Mouse (Mus musculus): ENCODE results near the gene Cpvl.

Gene Cpvl

GRCm38 (mm10) chr6:53978571-53978970 lies at the start of gene Cpvl:
Gene Cpvl (minus strand): TSS chr6:53978671.
- no peak for DNase-seq (ENCODE audit: low spot score)

DNA sequence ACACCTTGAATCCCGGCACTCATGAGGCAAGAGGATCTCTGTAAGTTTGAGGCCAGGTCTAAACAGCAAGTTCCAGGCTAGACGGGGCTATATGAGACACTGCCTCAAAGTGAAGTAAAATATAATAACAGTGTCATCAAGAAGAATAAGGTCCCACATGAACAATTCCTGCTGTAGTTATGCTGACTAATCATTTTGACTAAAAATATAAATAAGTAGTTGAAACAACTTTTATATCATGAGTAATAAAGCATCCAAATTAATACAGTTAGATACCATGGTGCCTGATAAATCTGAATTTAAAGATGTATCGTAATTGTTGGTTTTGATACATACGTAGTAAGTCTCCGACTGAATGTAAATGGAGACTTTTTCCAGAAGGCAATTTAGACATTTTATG lies 45.4 kb upstream of the Cpvl start:
- no peak for DNase-seq (ENCODE audit: low spot score)

DNA sequence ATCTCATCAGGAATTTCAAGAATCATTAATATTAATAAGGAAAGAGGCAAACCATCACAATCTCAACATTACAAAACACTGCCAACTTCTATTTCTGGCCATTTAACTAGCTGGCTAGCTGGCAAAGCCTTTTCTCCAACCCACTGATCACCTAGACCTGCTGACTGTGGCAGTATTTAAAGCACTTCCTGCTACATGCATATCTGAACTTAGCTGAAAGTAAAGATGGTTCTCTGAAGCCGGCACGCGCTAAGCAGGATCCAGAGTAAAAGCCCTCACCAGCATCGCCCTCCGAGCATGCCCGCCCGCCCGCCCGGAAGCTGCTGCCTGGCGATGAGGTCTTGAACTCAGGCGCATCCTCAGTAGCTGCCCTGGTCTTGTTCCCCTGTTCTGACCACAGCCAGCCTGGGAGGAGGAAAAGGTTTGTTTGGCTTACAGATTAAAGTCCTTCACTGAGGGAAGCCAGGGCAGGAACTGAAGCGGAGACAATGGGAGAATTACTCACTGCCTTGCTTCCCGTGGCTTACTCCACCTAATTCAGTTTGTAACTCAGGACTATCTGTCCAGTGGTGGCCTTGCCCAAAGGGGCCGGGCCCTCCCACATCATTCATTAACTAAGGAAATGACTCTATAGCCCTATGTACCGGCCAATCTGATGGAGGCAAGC lies 42.8 kb upstream of the Cpvl start:
- no peak for DNase-seq (ENCODE audit: low spot score)

GRCm38 (mm10) chr6:54018861-54019260 lies 40.4 kb upstream of the Cpvl start:
- no peak for DNase-seq (ENCODE audit: low spot score)

GRCm38 (mm10) chr6:54018038-54018437 lies 39.6 kb upstream of the Cpvl start:
- no peak for DNase-seq (ENCODE audit: low spot score)

DNA sequence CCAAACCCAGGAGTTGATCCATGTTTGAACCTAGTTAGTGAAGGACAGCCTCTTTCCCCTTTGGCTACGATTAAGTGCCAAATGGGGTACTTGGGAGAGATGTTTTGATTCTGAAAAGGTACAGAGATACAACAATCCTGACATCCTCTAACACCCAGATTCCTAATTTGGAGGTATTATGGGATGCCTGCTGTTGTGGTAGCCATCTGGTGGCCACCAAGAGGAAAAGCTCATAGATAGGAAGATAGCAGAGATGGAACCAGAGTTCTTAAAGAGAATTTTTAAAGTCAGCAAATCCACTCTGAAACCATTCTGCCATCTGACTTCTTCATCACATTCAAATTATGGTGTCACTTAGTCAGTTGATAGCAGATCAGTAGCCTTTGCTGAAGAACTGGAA lies 33.7 kb upstream of the Cpvl start:
- no peak for DNase-seq (ENCODE audit: low spot score)

- no peak for DNase-seq (ENCODE audit: low spot score)
Measured at GRCm38 (mm10) chr6:54010362-54010761, 31.9 kb upstream of the Cpvl start.

DNA sequence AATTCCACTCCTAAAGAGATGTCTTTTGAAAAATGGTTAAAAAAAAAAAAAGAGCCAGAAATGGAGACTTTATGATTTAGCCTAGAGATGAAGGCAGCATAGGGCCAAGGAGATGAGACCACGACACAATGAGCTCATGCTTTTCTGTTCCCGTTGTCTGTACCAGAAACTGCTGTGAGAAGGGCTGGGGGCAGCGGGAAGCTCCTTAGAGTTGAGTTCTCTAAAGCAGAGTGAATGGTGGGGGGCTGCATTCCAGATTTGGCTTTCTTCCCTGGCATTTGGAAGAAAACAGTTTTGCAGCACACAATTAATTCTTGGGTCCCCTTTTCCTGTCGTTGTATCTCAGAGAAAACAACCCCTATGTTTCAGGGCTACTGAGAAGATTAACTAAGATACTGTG lies 30.8 kb upstream of the Cpvl start:
- DNase-seq (ENCODE audit: low spot score): no peak

- DNase-seq (ENCODE audit: low spot score): no peak
Measured at GRCm38 (mm10) chr6:54008448-54009120, 30.1 kb upstream of the Cpvl start.

GRCm38 (mm10) chr6:54005302-54005701 lies 26.8 kb upstream of the Cpvl start:
- DNase-seq (ENCODE audit: low spot score): no peak

- DNase-seq (ENCODE audit: low spot score): no peak
Measured at GRCm38 (mm10) chr6:53996226-53996955, 17.9 kb upstream of the Cpvl start.

DNA sequence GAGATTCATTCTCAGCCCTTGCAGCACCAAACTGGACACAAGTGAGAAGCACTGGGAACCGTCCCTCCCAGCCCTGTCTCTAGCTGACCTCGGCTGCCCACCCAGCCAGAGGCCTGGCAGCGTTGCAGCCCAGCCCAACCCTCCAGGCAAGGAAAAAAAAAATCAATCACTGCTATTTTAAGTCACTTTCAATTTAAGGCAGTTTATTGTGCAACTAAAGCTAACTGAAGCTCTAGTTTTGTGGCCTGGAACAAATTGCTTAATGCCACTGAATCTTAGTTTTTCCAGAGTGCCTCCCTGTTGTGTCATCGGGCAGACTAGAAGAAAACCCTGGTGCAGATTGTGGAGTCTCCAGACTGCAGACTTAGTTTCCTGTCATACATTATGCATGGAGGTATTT lies 17.0 kb upstream of the Cpvl start:
- DNase-seq (ENCODE audit: low spot score): no peak

GRCm38 (mm10) chr6:53992386-53992785 lies 13.9 kb upstream of the Cpvl start:
- DNase-seq (ENCODE audit: low spot score): no peak

DNA sequence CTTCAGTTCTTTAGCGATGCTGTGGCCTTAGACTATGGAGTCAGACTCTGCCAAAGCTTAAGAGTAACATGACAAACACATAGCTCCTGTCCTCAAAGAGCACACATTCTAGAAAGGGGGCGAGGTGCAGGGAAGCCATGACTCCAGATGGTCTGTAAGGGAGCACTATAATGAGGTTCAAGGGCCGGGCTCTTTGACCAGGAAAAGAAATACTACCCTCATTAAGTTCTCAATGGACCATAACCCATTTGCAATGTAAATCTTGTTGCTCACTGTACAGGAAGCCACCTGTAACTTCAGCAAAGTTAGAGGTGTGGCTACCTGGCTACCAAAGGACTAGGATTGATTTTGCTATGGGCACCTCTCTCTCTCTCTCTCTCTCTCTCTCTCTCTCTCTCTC lies 8.8 kb upstream of the Cpvl start:
- DNase-seq (ENCODE audit: low spot score): no peak

- no peak for DNase-seq (ENCODE audit: low spot score)
Measured at GRCm38 (mm10) chr6:53986273-53986985, 8.0 kb upstream of the Cpvl start.

GRCm38 (mm10) chr6:53983820-53984219 lies 5.3 kb upstream of the Cpvl start:
- DNase-seq (ENCODE audit: low spot score): no peak

DNA sequence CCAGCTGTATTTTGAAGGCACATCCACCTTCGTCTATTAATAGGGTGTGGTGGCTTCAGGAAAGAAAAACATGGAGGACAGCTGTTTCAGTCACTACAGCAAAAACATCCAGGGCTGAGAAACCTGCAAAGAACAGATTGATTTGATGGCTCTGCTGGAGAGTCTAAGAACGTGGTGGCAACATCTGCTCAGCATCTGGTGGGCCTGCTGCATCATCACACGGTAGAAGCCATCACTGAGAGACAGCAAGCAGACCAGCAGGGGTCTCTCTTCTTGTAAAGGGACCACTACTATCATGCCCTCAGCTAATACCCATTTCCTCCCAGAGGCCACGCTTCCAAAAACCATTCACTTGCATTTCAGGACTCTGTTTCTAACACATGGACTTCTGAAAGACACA lies 4.1 kb upstream of the Cpvl start:
- no peak for DNase-seq (ENCODE audit: low spot score)

GRCm38 (mm10) chr6:53982047-53982600 lies 3.7 kb upstream of the Cpvl start:
- DNase-seq (ENCODE audit: low spot score): no peak

- DNase-seq (ENCODE audit: low spot score): no peak
Measured at GRCm38 (mm10) chr6:53980817-53981480, 2.5 kb upstream of the Cpvl start.

DNA sequence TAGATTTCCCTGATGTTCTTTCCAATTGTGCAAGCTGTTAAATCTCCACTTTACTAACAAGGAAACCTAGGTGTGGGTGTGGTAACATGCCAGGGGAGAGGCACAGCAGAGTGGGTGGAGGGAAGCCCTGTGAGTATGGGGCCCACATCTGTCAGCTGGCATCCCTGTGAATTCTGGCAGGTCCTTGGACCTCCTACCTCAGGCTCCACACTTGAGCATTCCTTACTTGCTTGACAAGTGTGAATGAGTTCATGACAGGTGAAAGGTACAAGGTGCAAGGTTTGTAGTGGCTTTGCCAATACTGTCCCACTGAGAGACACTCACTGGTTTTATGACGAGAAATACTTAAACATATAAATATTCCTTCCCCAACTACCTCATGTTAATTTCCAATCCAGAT lies 4.4 kb downstream of the Cpvl start:
- DNase-seq (ENCODE audit: low spot score): no peak

DNA sequence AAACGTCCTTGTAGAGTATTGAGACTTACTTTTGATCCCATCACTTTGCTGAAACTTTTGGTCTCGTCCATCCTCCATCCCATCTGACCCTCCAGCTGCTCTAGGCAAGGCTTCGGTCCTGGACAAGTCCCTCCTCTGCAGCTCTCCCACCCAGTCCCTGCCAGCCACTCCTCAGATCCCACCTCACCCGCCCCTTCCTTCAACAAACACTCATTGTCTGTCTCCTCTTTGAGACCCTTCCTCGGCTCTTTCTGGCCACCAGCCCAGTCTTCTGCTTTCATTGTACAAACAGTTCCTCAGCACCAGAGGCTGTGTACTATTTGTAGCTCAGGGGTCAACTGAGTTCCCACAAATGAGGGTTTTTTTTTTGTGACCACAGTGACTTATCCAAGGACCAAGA lies 5.0 kb downstream of the Cpvl start:
- no peak for DNase-seq (ENCODE audit: low spot score)

DNA sequence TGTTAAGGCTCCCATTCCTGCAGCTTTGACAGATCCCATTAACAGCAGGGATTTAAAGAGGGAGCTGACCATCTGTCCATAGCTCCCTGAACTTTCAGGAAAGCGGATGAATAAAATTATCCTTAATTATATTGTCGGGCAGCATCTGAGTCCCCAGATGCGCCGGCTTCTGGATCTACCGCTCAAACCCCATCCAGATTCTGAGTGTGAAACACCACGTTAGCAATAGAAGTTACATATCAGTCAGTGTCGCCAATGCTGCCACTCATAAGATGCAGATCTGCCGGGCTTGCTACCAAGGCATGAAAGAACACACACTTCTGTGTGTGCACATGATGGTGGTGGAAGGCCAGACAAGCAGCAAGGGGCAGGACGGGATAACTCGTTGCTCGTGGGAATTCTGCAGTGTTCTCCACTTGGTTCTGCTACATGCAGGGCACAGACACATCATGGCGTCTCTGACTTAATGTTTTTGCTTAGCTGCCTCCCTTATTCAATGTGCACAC lies 6.2 kb downstream of the Cpvl start:
- no peak for DNase-seq (ENCODE audit: low spot score)
